Mouse (Mus musculus): ENCODE results near the gene Trdn. TPM values are rescaled to one million over a fixed set of nuclear protein-coding genes. Genes with fewer than 3 reads are reported as not detected.

Trdn gene
- not detected in 2 replicates for total RNA-seq (2017)

GRCm38 (mm10) chr10:33080254-33080653, at the start of gene Trdn:
Gene Trdn, plus strand, starts transcription at chr10:33080554.
- no peak for ATAC-seq (replicated peaks; ENCODE audit: low read depth, poor library complexity, severe bottlenecking)

DNA sequence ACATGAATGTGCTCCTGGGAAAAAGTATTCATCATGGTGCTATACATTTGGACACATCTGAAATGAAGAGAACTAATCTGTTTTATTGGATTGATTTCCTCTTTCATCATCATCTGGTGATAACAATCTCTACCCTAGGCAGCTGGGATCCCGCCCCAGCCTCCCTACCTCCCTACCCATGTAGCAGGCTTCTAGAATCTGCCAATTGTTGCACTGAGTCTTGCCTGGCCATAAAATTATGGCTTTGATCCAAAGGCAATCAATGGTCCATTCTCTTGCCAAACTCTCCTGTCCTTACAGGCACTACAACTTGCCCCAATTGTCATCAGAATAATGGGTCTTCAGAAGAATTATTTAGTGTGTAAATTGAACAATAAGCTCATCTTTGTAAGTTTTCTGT, 19.6 kb upstream of the Trdn start:
- ATAC-seq (replicated peaks; ENCODE audit: low read depth, poor library complexity, severe bottlenecking), result no peak

GRCm38 (mm10) chr10:33065566-33065965, 14.8 kb upstream of the Trdn start:
- ATAC-seq (replicated peaks; ENCODE audit: low read depth, poor library complexity, severe bottlenecking), result no peak

- no peak for ATAC-seq (replicated peaks; ENCODE audit: low read depth, poor library complexity, severe bottlenecking)
These were observed 7.2 kb upstream of the Trdn start for GRCm38 (mm10) chr10:33073126-33073525.

DNA sequence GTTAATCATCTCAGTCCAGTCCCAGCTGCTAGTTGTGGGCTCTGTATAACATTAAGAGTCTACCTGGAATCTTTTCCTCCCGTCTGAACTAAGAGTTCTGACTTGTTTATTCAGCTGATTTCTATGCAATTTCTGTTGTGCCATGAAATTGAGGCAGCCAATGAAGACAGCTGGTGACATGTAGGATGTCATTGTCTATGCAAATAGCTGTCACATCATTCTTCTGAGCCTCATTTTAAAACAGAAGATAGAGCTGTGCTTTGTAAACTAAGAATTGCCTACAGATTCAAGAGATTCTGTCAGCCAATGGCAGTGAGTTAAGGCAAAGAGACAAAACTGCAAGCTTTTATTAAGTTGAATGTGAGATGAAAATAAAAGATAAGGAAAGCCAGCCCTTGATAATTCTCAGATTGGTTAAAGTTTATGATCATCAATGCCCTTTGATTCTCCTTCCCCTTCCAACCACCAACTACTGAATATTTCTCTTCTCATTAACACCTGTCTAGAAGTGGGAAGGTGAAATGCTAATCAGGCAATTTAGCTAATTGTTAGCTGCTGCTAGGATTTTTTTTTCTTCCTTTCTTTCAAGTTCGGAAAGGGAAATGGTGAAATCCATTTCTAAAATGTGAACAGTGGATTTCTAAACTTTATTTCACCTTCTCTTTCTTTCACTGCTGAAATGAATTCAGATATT, 1.9 kb downstream of the Trdn start:
- no peak for ATAC-seq (replicated peaks; ENCODE audit: low read depth, poor library complexity, severe bottlenecking)

DNA sequence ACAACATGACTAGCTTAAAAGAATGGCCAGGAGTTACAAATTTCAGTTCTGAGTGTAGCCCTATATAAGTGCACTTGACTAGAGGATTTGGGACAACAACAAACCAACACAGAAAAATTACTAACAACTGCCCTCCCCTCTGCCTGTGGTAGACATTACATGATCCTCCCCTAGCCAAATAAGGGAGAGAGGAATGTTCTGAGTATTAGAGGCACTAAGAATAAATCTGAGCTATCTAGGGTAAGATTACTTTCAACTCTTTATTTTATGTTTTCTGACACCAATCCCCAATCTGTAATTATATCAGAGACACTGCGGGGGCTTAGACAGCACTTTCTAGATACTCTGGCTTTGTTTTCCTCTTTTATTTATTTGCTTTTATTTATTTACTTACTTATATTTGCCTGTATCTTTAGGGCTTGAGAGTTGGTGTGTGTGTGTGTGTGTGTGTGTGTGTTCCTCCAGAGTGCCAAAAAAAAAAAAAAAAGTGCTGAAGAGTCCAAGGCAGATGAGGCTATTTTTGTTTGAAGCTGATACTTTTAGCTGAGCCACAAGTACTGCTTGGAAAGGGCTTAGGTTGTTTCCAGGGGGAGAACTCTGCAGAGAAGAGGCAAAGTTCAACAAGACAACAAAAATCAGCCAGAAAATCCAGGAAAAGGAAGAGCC, 2.7 kb downstream of the Trdn start:
- no peak for ATAC-seq (replicated peaks; ENCODE audit: low read depth, poor library complexity, severe bottlenecking)

DNA sequence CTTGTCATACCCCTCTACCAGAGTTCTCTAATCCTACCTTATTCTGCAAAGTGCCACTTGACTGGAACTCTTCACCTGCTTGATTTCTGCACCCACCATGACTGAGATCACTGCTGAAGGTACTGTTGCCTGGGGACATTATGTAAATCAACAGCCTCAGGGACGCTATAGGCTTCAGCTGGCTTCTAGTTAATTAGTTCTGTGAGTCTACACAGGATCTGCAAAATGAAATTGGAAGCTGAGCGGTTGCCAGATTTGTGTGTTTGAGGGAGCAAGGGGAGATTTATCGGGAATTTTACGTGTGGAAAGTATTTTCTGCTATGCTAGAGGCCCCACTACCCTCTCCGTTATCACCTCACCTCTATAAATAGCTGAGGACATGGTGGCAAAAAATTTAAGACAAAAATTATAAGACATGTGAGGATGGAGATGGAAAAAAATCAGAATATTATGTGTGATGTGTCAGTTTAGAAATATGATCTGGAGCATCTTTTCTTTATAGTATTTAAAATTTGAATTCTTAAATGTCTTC, 3.3 kb downstream of the Trdn start:
- no peak for ATAC-seq (replicated peaks; ENCODE audit: low read depth, poor library complexity, severe bottlenecking)

GRCm38 (mm10) chr10:33088403-33088802, 8.0 kb downstream of the Trdn start:
- ATAC-seq (replicated peaks; ENCODE audit: low read depth, poor library complexity, severe bottlenecking), result no peak

GRCm38 (mm10) chr10:33092400-33092799, 12.0 kb downstream of the Trdn start:
- ATAC-seq (replicated peaks; ENCODE audit: low read depth, poor library complexity, severe bottlenecking), result no peak

DNA sequence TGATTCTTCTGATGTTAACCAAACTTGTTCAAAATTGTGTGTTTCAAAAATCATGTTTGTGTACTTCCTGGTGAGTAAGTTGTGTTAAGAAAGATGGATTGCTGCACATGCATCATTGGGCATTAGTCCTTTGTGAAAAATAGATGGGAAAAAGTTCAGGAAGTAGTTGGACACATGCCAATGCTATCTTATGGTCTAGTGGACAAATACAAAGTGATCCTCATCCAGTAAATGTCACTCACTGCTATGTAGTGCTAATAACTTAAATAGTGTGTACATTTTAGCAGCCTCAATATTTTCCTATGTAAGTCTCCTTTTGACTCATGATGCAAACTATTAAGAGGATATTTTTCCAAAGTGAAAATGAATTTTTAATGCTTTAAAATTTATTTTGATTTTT, 27.6 kb downstream of the Trdn start:
- ATAC-seq (replicated peaks; ENCODE audit: low read depth, poor library complexity, severe bottlenecking), result no peak

DNA sequence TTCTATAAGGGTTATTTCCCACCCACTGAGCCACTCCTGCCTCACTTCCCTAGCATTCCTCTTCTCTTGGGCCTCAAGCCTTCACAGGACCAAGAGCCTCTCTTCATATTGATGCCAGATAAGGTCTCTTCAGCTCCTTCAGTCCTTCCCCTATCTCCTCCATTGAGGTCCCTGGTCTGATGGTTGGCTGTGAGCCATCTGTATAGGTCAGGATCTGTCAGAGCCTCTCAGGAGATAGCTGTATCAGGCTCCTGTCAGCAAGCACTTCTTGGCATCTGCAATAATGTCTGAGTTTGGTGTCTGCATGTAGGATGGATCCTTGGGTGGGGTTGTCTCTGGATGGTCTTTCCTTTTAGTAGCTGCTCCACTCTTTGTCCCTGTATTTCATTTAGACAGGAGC, 42.7 kb downstream of the Trdn start:
- no peak for ATAC-seq (replicated peaks; ENCODE audit: low read depth, poor library complexity, severe bottlenecking)

DNA sequence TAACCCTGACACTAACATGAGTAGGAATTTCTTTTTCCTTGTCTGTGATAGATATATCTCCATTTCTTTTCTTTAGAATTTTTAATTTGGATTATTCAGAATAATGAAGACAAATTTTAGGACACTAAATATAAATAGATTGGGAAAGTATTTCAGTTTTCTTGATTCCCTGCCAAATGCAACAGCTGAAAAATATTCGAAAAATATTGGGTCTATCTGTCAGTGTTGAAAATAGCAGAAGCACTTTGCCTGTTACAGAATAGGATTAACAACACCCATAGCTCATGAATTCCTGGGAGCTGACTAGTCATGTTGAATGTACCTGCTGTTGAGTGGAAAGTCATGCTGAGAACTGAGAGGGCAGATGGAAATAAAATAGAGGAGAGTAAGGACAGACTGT, 64.6 kb downstream of the Trdn start:
- no peak for ATAC-seq (replicated peaks; ENCODE audit: low read depth, poor library complexity, severe bottlenecking)

DNA sequence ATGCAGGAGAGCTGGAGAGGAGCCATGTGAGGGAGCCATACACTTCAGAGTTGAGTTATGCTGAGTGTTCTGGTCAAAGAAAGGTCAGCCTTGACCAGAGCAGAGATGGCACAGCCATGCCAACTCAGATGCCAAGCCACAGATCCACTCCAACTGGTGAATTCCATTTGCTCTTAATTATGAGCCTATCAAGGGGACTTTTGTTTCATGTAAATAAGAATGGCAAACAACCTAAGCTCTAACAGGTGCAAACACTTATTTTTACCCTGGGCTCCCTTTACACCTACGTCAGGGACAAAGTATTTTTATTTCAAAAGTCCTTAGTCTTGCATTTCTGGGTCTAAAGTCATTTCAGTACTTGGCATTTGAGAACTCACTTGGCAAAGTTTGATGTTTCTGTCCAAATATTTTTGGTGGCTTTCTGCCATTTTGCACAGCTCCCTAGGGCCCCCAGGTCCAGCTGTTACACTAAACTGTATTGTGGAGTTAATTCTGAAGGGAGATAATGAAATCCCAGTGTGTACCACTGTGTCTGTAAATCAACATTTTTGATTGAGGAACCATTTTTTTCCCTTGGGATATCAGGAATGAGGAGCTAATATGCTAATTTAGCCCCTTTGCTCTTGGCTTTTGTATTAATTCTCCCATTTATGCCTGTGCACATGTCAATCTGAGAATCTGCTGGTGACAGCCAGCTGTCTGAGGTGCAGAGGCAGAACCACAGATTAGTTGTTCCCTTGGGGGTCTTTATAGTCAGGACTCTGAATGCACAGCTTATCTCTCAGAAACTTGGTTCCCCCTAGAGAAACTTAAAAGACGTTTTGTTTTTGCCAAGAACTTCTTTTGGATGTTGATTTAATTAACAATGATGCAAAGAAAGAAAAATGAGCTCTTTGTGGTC, 99.6 kb downstream of the Trdn start:
- no peak for ATAC-seq (replicated peaks; ENCODE audit: low read depth, poor library complexity, severe bottlenecking)

DNA sequence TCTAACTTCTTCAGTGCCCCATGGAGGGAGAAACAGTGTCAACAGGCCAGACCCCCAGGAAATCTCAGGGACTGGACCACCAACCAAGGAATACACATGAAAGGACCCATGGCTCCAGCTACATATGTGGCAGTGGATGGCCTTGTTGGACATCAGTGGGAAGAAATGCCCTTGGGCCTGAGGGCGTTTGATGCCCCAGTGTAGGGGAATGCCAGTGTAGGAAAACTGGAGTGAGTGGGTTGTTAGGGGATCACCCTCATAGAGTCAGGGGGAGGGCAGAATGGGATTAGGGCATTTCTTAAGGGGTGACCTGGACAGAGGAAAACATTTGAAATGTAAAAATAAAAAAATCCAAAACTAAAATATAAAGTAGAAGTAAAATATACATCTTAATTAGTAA, 108.7 kb downstream of the Trdn start:
- no peak for ATAC-seq (replicated peaks; ENCODE audit: low read depth, poor library complexity, severe bottlenecking)

- ATAC-seq (replicated peaks; ENCODE audit: low read depth, poor library complexity, severe bottlenecking), result no peak
These were observed 115.6 kb downstream of the Trdn start for GRCm38 (mm10) chr10:33195919-33196318.

GRCm38 (mm10) chr10:33198257-33198656, 117.9 kb downstream of the Trdn start:
- no peak for ATAC-seq (replicated peaks; ENCODE audit: low read depth, poor library complexity, severe bottlenecking)

DNA sequence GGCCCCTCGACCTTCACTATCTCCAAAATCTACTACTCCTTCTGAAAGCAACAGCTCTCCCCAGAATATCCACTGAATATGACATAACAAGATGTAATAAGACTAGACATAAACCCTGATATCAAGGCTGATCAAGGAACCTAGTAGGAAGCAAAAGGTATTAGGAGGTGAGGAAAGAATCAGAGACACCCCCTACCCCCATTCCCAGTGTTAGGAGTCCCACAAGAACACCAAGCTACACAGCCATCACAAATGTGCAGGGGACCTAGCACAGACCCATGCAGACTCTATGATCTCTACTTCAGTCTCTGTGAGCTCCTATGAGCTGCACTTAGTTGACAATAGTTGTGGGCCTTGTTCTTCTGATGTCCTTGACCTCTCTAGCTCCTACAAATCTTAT, 130.1 kb downstream of the Trdn start:
- ATAC-seq (replicated peaks; ENCODE audit: low read depth, poor library complexity, severe bottlenecking), result no peak

GRCm38 (mm10) chr10:33253911-33254310, 173.6 kb downstream of the Trdn start:
- ATAC-seq (replicated peaks; ENCODE audit: low read depth, poor library complexity, severe bottlenecking), result no peak

GRCm38 (mm10) chr10:33256202-33256601, 175.8 kb downstream of the Trdn start:
- ATAC-seq (replicated peaks; ENCODE audit: low read depth, poor library complexity, severe bottlenecking), result no peak

DNA sequence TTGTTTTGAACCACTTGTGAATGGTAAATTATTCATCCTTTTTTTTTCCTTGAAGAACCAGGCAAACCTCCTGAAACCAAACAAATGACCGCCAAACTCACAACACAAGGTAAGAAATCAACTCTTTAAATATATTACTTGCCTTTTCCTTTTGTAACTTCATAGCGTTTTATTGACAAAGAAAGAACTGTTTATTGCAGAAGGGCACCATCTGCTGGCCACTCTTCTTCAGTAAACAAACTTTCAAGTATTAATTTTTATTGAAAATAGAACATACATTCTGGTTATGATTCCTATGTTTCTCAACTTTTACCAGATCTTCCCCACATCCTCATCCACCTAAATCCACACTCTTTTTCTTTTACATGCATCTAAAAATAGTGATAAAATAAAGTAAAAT, 224.6 kb downstream of the Trdn start:
- ATAC-seq (replicated peaks; ENCODE audit: low read depth, poor library complexity, severe bottlenecking), result no peak

DNA sequence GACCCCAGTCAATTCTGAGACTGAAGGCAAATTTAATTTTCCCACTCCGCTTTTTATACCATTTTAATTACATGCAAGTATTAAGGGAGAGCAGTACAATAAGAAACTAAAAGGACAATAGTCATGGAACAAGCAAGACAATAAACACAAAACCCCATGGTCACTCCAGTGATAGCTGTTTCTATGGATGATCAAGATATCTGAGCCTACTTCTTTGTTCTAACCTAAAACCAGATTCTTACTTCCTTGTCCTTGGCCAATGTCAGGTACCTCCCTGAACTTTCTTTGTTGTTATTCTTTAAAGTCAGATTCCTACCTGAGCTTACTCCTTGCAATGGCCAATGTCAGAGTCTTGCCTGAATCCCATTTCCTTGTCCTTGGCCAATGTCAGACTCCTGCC, 272.7 kb downstream of the Trdn start:
- no peak for ATAC-seq (replicated peaks; ENCODE audit: low read depth, poor library complexity, severe bottlenecking)
